Mouse (Mus musculus) erythroblast, embryonic 14.5 days (primary cell): ENCODE data around the gene Map4k5.

Experiments used
- GATA1 ChIP-seq: IDR thresholded peaks from 2 replicates; pipeline ENCODE4 v1.6.1; 2012; ENCODE audit warnings: low read length, inconsistent platforms, mixed read lengths
- TAL1 ChIP-seq: IDR thresholded peaks from 3 replicates; pipeline ENCODE4 v1.6.1; 2012; ENCODE audit warnings: low read length, inconsistent platforms, mixed read lengths

GRCm38 (mm10) chr12:69911906-69912305 is 18.9 kb upstream of the Map4k5 start:
- TF ChIP-seq GATA1, result no peak
- TF ChIP-seq TAL1, result no peak
